Mouse (Mus musculus) liver, adult (tissue): ENCODE measurements around the gene Plpp7.

Source experiments
- GATA4 ChIP-seq: IDR thresholded peaks from 2 replicates; pipeline ENCODE4 v1.6.1; 2014; ENCODE audit warnings: mild to moderate bottlenecking, low read length; ENCODE audit not compliant: insufficient replicate concordance

The Plpp7 gene

DNA sequence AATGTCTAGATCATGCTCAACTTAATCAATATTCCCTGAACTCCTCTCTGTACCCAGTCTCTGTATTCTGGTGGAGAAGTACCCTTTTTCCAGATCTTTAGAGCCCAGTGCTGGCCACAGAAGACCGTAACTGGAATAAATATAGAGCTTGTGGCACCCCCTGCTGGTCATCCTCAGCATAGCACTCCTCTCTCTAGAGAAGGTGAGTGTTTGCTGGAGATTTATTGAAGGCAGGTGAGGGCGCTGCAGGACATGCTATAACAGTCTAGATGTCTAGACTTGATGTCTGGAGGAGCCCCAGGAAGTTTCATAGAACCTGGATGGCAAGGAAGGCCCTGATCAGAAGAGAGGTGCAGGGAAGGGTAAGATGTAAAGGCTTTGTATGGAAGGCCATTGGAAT, 38.7 kb downstream of the Plpp7 start:
- TF ChIP-seq GATA4 = no peak

DNA sequence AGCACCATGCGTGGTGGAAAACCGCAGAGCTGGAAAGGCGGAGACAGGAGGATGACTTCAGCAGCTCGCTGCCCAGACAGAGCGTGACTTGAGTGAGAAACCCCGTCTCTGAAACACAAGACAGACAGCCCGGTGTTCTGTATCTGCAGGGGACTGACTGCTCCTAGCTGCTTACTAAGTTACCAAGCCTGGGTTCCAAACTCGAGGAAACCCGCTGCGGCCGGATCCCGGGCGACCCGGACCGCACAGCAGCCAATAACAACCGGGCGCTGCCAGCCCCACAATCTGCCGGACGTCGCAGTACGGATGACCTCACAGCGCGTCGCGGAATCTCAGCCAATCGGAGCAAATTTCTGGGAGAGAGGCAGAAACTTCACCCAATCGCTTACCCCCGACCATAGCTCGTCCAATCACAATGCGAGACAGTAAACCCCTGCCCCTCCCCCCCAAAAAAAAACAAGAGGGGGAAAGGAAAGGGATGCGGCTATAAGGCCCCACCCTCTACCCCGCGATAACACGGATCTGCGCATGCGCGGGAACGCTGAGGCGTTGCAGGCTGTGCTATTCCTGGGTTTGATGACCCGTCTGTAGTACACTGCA, 42.4 kb downstream of the Plpp7 start:
- peak; percentile 91; the same call in 1 of the 2 replicates for TF ChIP-seq GATA4

DNA sequence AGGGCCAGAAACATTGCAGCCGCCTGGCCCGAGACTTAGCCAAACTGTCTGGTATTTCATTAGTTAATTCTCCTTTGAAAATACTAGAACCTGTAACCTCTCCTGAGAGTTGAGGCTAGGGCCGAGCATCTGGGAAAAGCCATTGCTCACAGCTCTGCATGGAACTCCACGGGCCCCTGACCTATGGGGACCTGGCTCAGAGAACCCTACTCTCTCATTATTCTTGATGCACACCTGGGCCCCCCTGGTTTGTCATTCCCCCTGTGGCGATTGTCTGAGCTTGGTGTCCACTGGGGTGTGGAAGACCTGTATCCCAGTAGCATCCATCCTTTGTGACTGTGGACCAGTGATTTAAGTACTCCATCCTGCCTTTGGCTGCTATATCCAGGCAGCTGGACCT, 44.0 kb downstream of the Plpp7 start:
- no peak for TF ChIP-seq GATA4

DNA sequence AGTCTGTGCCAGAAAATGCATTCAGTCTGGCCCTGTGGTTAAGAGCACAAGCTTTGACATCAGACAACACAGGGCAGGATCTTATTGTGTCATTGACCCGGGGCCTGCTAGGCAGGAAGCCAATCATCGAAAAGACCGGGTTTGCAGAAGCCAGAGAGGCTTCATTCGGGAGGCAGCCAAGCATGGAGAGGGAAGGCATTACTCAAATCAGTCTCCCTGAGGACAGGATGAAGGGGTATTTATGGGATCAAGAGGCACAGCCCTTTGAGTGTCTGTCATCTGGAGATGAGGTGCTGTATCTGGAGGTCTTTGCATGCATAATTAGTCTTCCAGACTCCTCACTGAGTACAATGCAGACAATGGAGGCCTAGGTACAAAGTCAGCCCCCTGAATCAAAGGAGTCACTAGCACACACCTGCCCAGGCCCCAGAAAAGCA, 45.2 kb downstream of the Plpp7 start:
- TF ChIP-seq GATA4 = peak; percentile 8; the same call in 1 of the 2 replicates

DNA sequence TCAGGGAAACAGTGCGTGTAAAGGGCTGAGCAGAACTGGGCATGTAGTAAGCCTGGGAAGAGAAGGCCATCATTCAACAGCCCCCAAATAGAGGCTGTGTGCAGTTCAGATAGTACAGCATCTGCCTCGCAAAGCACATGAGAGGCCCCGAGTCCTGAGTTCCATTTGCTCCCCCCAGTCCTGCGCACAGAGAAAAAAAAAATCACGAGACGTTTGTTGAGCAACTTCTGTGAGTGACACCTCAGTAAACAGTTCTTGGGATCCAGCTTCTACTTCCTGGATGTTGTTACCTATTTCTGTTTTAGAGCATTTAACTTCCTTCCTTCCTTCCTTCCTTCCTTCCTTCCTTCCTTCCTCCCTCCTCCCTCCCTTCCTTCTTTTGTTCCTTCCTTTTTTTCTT, 46.3 kb downstream of the Plpp7 start:
- no peak for TF ChIP-seq GATA4

DNA sequence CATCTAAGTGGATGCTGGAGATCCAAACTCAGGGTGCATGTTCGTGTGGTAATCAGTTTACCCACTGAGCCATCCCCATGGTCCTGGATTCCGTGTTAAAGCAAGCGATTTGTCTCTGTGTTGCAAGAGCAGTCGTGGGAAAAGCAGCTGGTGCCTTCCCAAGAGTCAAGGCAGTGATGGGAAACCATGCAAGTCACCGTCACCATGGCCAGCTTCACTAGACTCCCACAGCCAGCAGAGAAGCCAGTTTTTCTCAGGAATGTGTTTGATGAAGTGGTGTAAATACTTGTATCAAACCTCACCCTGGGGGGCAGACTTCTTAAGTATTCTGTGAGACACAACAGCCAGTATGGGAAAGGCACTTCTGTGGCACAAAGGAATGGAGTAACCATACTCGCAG, 47.0 kb downstream of the Plpp7 start:
- TF ChIP-seq GATA4 = no peak

DNA sequence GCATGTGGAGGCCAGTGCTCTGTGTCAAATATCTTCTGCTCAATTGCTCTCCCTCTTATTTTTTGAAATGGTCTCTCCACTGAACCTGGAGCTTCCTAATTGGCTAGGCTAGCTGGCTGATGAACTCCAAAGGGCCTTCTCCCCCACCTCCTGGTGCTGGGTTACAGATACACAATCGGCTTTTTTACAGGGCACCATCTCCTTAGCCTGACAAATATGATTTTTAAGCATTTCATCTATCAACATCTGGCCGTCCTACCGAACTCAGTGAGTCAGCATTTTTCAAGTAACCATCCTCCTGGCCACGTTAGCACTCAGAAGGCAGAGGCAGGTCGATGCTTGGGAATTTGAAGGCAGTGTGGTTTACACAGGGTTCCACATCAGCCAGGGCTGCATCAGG, 49.3 kb downstream of the Plpp7 start:
- TF ChIP-seq GATA4 = no peak

DNA sequence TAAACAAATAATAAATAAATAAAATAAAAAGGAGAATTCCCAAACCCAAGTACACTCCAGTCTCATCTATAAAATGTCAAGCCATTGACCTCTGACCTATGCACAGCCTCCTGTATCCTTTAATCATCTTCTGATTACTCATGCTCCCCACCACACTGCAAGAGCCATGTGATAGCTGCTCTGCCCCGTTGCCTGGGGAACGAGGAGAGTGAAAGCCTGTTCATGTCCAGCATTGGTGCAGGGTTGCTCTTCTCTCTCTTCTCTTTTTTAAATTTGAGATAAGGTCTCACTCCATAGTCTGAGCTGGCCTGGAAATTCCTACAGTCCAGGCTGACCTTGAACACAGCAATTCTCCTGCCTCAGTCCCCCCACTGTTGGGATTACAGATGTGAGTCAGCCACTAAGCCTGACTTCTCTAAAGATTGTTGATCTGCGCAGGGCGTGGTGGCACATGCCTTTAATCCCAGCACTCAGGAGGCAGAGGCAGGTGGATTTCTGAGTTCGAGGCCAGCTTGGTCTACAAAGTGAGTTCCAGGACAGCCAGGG, 51.4 kb downstream of the Plpp7 start:
- TF ChIP-seq GATA4 = no peak

DNA sequence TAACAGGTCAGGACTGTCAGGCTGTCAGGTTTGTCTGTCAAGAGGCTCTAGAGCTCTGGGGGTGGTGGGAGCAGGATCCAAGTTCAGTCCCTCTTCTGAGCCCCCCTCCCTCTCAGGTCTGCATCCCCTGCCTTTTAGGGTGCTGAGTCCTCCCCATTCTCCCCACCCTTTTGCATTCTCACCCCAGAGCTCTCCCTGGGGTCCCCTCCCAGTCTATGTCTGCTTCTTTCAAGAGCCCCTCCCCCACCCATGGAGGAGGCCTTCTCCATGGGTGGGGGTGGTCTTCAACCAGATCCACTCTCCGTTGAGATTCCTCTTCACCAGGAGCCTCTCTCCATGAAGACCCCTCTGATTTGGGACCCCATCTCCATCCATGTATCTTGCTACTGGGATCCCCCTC, 54.8 kb downstream of the Plpp7 start:
- TF ChIP-seq GATA4 = no peak

DNA sequence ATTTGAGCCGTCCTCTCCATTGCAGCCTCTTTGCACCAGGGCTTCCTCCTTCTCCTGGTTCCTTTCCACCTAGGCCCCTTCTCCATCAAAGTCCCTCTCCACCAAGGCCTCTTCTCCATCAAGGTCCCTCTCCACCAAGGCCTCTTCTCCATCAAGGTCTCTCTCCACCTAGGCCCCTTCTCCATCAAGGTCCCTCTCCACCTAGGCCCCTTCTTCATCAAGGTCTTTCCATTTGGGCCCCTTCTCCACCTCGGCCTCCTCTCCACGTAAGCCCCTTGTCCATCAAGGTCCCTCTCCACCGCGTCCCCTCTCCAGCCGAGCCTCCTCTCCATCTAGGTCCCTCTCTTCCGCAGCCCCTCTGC, 55.2 kb downstream of the Plpp7 start:
- no peak for TF ChIP-seq GATA4

DNA sequence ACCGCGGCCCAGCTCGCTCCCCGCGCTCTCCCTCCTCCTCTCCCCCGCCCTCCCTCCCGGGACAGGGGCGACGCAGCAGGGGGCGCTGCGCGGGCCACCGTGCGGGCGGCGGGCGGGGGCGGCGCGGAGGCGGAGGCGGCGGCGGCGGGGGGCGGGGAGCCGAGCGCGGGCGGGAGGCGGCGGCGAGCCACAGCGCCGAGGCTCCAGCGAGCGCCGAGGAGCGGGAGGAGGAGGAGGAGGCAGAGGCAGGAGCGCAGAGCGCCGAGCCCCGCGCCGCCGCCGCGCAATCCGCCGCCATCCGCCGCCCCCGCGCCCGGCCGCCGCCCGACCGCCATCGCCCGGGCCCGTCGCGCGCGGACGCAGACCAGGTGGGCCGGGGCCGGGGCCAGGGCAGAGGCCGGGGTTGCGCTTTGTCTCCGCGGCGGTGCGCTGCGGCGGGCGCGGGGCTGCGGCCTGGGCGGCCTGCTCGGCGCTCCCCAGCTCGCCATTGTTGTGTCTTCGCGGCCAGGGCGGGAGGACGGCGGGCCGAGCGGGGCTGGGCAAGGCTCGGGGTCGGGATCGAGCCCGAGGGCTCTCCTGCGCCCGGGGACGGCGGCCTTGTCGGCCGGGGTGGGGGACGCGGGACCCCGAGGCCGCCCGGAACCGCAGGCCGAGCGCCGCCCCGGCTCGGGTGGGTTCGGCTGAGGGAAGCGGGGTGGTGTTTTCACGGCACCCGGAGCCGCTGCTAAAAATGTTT, 55.8 kb downstream of the Plpp7 start, which contains the start of gene Prrc2b:
Gene Prrc2b (plus strand): TSS at position 159 of the 736 bp plus-strand sequence.
- no peak for TF ChIP-seq GATA4

DNA sequence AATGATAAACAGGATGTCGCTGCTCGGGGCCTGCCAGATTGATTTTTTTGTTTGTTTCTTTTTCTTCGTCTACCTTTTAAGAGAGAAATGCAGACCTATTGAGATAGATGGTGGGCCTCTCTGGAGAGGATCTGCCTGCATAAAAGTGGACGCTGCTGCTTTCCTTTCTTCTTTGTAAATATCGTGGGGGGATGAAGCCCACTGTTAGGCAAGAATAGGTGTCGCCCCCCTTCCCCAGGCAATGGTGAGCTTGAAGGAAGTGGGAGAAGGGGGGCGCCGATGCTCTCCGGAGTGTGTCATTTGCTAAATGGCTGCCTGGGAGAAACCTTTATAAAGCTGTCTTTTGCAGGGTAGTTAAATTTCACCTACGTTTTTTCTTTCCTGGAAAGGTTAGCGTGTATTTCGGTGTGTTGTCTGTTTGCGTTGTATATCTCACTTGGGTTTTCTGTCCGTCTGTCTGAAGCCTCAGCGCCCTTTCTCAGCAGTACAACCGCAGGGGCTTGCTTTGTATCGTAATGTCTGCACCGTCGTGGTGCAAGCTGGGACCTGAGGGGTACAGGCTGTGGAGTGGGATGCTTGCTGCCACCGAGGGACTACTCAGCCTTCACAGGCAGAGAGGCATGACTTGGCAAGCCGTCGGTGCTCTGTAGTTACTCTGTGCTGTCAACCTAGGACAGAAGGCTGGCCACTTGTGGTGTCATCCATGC, 56.5 kb downstream of the Plpp7 start:
- no peak for TF ChIP-seq GATA4

DNA sequence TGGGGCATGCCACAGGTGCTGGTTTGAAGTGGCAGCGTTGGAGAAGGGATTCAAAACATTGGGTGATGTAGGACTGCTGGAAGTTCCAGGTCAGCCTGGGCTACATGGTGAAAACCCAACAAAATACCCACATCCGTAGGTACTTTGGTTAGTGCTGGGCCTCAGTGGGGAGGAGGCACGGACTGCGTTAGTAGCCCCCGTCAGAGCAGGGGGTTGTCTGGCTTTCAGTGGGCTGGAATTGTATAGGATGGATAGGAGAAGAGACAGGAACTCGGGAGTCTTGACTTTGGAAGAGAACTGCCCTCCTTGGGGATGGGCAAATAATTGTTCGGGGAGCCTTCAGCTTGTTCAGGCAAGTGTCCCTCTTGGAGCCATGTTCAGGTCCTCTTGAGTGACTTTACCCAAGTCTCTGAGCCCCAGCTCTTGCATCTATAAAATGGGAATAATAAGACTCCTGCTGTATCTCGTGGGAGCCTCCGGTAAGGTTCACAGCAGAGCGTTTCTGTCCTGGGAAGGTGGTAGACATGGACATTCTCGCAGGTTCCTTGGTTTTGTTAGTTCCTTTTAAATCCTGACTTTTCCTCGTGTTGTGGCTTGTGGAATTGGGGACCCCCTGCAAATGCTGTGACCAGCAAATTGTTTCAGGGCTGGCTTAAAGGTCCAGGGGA, 57.2 kb downstream of the Plpp7 start:
- no peak for TF ChIP-seq GATA4

DNA sequence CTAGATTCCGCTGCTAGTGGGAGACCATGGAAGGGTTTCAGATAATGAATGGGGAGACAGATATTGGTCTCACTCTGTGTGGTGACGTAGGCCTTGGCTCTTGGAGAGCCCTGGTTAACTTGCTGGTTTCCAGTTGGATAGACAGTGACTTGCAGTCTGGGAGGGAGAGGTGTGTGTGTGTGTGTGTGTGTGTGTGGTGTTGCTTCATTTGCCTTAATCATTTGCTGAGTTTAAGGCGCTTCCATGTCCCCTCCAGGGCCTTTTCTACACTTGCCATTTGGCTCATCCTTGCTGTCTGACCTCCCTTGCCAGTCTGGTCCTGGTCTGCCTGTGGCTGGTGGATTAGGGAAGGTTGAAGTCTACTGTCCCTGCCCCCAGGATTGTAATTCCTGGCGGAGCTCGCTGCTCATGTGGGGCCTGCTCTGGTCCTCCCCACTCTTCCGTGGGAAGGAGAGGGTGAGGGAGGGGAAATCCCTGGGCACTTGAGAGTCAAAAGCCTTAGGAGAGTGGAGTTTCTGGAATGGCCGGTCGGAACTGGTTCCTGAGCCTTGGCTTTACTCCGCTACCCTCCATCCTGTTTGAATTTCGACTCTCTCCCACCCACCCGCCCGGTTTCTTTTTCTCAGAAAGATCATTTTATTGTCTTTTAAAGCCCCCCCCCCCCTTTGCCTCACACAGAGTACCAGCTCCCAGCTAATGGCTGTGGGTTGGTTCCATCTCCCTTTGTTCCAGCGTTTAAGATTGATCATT, 57.9 kb downstream of the Plpp7 start:
- no peak for TF ChIP-seq GATA4

DNA sequence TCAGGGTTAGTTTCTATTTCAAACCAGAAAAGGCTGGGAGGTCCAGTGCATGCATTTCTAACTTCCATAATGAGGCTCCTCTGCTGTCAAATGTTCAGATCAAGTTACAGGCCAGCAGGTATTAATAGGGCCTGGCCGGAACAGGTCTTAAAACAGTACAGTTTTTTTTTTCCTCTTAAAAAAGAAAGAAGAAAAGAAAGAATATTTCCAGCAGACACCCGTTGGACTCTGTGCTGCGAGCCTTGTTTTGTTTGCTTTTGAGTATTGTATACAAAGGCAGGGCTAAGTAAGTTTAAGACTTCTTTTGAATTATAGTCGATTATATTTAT, 58.4 kb downstream of the Plpp7 start:
- TF ChIP-seq GATA4 = no peak
